Mouse (Mus musculus): Measurements from ENCODE around the gene Chil3.
"Not testable (repeated sequence)": the region's sequence is repeated elsewhere in the genome, so short reads cannot be mapped to it uniquely, and the experiment has no call there.

The Chil3 gene

GRCm38 (mm10) chr3:106167464-106167863 is at the start of gene Chil3:
Chil3 (minus strand) TSS chr3:106167564.
- no peak for DNase-seq (ENCODE audit: low spot score)

- DNase-seq (ENCODE audit: low spot score), result not testable (repeated sequence)
These were observed 30.7 kb upstream of the Chil3 start for GRCm38 (mm10) chr3:106198030-106198429.

GRCm38 (mm10) chr3:106197246-106197645 is 29.9 kb upstream of the Chil3 start:
- not testable (repeated sequence) for DNase-seq (ENCODE audit: low spot score)

GRCm38 (mm10) chr3:106196276-106196675 is 28.9 kb upstream of the Chil3 start:
- no peak for DNase-seq (ENCODE audit: low spot score)

GRCm38 (mm10) chr3:106195486-106195885 is 28.1 kb upstream of the Chil3 start:
- no peak for DNase-seq (ENCODE audit: low spot score)

GRCm38 (mm10) chr3:106187991-106188390 is 20.6 kb upstream of the Chil3 start:
- no peak for DNase-seq (ENCODE audit: low spot score)

- no peak for DNase-seq (ENCODE audit: low spot score)
These were observed 10.3 kb upstream of the Chil3 start for GRCm38 (mm10) chr3:106177509-106178189.

GRCm38 (mm10) chr3:106174971-106175370 is 7.6 kb upstream of the Chil3 start:
- not testable (repeated sequence) for DNase-seq (ENCODE audit: low spot score)

- not testable (repeated sequence) for DNase-seq (ENCODE audit: low spot score)
These were observed 5.1 kb upstream of the Chil3 start for GRCm38 (mm10) chr3:106172506-106172905.

- DNase-seq (ENCODE audit: low spot score), result no peak
These were observed 3.9 kb upstream of the Chil3 start for GRCm38 (mm10) chr3:106171135-106171731.

- DNase-seq (ENCODE audit: low spot score), result no peak
These were observed 3.2 kb upstream of the Chil3 start for GRCm38 (mm10) chr3:106170522-106171053.

GRCm38 (mm10) chr3:106154413-106154812 is 13.0 kb downstream of the Chil3 start:
- DNase-seq (ENCODE audit: low spot score), result no peak

- no peak for DNase-seq (ENCODE audit: low spot score)
These were observed 23.3 kb downstream of the Chil3 start for GRCm38 (mm10) chr3:106144081-106144480.

GRCm38 (mm10) chr3:106131690-106132089 is 35.7 kb downstream of the Chil3 start:
- DNase-seq (ENCODE audit: low spot score), result no peak

- no peak for DNase-seq (ENCODE audit: low spot score)
These were observed 38.4 kb downstream of the Chil3 start for GRCm38 (mm10) chr3:106128807-106129493.

- no peak for DNase-seq (ENCODE audit: low spot score)
These were observed 40.4 kb downstream of the Chil3 start for GRCm38 (mm10) chr3:106126999-106127398.

GRCm38 (mm10) chr3:106112929-106113328 is 54.4 kb downstream of the Chil3 start, which contains the start of gene Chia1:
Chia1 (plus strand) TSS chr3:106113229.
- DNase-seq (ENCODE audit: low spot score), result no peak
